Mouse (Mus musculus): ENCODE results near the gene Fscn3.

Fscn3 gene

DNA sequence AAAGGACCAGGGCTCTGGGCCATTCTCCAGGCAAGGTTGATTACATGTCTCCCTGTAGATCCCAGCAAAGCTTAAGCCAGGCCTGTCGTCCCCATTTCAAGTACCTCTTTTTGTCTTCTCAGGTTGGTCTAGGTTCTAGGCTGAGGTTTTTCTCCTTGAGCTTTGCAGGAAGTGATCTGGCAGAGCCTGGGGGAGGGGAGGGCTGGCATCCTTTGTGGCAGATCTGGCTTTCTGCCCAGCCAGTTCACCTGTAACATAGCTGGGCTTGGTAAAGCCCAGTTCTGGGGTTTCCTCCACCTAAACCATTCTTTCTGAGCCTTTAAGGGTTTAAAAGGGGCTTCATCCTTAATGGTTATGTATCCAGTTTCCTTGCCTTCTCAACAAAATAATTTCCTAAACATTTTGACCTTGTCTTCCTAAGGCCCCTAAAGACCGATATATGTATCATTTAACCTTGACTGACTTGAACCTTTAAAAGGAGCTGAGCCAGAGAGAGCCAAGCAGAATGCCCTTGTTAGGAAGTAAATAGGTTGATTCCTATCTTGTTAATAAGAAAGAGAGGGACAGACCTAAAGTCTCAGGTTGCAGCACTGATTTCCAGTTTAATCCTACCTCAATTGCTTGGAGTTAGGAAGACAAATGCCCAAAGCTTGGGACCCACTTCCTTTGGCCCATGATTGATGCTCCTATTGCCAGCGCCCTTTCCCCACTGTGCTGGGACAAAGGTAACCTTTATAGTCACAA is at the start of gene Fscn3:
Gene Fscn3, plus strand, starts transcription at position 694 of the 744 bp plus-strand sequence.
- peak; percentile 63 for DNase-seq

GRCm38 (mm10) chr6:28381983-28382382 is 45.6 kb upstream of the Fscn3 start:
- no peak for DNase-seq

- DNase-seq, result no peak
These were observed 42.4 kb upstream of the Fscn3 start for GRCm38 (mm10) chr6:28385169-28385568.

- no peak for DNase-seq
These were observed 38.6 kb upstream of the Fscn3 start for GRCm38 (mm10) chr6:28389038-28389437.

DNA sequence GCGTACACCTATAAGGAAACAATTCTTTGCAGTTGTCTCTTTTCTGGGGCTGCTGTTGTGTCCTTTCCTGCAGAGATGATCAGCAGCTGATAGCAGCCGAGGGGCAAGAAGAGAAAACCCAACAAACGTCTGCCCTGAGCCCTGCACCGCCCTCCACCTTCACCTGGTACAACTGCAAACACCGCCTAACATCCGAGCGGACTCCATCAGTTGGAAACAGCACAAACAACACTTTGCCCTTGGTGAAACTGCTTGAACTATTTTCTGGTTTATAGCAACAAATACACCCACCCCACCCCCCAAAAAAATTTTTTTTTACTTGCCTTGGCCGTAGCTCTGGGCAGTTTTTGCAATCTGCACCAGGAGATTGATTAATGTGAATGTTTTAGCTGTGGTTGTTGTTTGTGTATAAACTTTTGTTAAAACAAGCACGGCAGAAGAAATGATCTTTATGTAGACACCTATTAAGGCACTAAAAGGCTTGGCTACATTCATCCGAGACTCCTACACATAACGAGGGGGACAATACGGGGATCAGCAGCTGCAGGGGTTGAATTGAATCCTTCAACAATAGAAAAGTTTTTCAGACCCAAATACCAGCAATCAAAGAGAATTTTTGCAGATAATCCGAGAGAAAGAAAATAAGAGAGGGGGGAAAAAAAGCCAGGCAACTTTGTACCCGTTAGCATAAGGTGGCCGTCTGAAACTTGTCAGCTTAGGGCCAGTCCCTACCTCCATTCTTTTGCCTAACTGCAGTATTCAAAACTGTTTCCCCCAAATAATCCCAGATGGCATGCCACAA is 31.3 kb upstream of the Fscn3 start:
- no peak for DNase-seq

- peak; percentile 37 for DNase-seq
These were observed 30.6 kb upstream of the Fscn3 start for GRCm38 (mm10) chr6:28396853-28397457.

DNA sequence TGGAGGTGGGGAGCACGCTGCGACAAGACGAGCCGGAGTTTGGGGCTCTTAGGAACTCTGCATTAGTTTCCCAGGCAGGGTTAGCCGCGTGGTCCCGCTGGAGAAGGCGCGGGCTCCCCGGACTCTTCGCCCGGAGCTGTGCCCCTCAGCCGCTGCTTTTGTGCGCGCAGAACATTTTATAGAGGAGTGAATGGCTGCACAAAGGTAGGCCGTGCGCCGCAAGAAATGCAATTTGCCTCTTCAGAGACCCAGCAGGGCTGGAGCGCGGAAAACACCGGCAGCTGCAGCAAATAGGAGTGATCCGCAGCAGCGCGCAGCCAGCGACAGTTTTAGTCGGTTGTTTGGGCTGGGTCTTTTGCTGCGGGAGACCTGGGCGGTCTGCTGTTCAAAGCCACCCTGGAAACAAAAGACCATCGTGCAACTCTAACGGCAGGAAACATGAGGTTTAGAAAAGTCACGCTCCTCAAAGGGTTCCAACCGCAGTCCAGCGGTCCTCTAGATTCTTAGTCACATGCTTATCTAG is 29.8 kb upstream of the Fscn3 start, which contains the start of gene Zfp800:
Gene Zfp800, minus strand, starts transcription at position 325 of the 523 bp plus-strand sequence.
- DNase-seq, result peak; percentile 60

DNA sequence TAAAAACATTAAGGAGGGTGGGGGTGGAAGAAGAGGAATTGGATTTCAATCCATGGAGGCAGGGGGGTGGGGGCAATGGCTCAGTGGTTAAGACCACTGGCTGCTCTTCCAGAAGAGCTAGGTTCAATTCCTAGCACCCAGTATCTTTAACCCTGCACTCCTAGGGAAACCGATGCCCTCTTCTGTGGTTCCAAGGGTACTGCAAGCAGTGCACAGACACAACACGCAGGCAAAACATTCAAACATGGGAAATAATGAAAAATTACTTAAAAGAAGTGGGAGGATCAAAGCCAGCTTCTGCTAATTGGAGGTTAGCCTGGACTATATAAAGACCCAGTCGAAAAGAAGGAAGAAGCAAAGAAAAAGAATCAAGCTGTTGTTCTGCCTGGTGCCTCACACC is 28.9 kb upstream of the Fscn3 start:
- no peak for DNase-seq

- DNase-seq, result peak; percentile 30
These were observed 27.8 kb upstream of the Fscn3 start for GRCm38 (mm10) chr6:28399791-28400190.

DNA sequence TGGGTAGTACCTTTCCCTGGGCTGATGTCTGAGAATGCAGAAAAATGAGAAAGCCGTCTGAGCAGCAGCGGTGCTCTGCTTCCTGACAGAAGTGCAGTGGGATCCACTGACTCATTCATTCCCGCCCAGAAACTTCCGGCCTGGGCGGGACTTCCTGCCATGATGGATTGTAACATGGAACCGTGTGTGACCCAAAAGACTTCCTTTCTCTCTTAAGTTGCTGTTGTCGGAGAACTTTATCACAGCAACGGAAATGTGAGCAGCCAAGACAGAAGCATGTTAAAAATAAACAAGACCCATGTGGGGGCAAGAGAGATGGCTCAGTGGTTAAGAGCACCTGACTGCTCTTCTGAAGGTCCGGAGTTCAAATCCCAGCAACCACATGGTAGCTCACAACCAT is 17.5 kb upstream of the Fscn3 start:
- DNase-seq, result no peak

GRCm38 (mm10) chr6:28411236-28411635 is 16.4 kb upstream of the Fscn3 start:
- no peak for DNase-seq

GRCm38 (mm10) chr6:28416981-28417380 is 10.6 kb upstream of the Fscn3 start:
- DNase-seq, result no peak

DNA sequence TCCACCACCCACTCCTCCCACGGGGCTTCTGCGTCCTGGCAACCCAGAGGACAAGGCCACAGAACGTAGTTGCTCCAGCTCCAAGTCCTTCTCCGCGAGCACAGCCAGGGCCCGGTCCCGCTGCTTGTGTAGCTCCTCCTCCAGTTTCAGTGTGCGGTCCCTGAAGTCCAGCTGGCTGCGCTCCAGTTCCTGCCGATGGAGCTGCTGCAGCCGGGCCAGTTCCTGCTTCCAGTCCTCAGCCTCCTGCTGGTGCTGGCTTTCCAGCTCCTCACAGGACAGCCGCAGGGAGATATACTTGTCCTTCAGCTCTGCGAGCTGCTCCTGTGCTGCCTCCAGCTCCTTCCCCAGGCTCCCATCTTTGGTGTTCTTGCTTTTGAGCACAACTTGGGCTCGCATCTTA is 9.1 kb upstream of the Fscn3 start:
- no peak for DNase-seq

- no peak for DNase-seq
These were observed 7.9 kb upstream of the Fscn3 start for GRCm38 (mm10) chr6:28419673-28420072.

DNA sequence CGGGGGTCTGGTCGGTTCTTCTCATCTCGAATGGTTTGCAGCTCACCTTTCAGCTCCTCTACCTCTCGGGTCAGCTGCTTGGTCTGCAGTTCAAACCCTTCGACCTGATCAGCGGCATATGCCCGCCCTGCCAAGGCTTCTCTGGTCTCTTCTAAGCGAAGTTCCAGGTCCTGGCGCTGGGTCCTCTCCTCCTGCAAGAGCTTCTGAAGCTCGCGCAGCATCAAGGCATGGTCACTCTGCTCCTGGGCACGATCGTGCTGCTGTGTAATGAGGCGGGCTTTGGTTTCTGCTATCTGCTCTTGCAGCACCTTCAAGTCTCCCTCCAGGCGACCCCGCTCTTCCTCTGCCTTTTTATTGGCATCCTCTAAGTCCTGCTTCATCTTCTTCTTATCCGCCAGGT is 7.2 kb upstream of the Fscn3 start:
- peak; percentile 14 for DNase-seq

DNA sequence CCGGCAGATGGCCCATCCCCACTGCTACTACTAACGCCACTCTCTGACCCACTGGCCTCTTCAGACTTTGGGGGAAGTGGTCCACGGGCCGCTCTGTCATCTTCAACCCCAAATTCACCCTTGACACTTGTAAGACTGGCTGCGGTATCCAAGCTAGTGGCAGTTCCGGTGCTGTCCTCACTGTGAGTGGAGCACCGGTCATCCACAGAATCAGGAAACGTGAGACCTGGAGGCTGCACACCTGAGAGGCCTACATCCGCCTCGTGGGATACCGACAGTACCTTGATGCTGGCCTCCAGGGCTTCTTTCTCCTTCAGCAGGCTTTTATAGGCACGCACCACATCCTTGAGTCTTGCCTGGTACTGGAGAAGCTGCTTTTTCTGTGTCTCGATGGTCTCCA is 6.7 kb upstream of the Fscn3 start:
- no peak for DNase-seq

DNA sequence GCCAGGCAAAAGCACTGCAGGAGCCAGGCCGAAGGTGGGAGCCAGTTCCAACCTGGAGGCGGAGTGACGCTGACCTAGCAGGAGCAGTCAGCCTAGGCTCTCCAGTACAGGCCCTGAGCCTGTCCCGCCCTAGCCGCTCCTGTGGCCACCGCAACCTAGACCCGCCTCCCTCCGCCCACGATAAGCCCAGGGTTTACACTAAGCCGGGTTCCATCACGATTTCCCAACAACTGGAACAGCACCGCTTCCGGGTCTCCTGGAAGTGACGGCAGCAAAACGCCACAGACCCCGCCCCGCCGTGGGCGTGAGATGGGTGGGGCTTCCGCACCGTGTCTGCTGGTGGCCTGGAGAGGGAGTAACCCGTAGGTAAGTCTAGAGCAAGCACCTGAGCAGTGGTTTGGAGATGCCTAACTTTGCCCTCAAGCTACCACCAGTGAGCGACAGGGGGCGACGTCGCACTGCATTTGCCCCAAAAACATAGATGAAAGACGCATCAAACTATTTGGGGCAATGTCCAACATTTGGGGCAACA is 6.1 kb upstream of the Fscn3 start:
- DNase-seq, result peak; percentile 96

DNA sequence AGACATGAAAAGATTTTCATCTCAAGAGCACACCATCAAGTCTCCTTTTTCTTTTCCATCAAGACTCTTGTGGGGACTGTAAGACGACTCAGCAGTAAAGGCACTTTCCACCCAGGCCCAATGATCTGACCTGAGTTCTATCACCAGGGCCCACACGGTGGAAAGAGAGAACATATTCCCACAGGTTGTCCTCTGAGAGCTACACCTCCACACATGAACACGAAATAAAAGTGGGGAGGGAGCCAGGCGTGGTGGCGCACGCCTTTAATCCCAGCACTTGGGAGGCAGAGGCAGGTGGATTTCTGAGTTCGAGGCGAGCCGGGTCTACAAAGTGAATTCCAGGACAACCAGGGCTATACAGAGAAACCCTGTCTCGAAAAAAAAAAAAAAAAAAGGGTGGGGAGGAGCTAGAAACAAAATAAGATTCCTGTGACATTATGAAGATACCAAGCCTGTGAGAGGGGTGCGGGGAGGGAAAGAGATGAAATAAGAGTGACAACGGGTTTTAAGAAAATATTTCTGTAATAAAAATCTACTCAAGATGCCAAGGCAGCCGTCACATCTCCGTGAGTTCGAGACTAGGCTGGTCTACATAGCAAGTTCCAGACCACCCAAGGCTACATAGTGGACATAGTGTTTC is 4.8 kb upstream of the Fscn3 start:
- no peak for DNase-seq

DNA sequence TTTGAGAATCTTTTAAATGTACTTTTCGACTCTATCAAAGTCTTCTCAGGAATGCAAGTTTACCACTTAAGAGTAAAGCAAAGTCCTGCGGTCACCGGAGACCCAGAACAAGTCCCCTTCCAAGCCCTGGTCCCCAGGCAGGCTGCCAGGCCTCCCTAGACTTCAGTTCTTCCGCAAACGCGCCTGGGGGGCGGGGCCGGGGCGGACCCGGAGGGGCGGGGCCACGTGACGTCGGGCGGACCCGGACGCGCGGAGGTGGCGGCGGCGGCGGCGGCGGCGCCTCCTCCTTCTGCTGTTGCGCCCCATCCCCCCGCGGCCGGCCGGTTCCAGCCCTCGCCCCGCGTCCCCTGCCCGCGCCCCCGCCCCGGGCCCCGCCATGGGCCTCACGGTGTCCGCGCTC is 4.3 kb upstream of the Fscn3 start, which contains the start of gene Arf5:
Gene Arf5, plus strand, starts transcription at position 248 of the 400 bp plus-strand sequence.
- peak; percentile 99 for DNase-seq

GRCm38 (mm10) chr6:28423767-28424695 is 3.6 kb upstream of the Fscn3 start:
- DNase-seq, result peak; percentile 70

DNA sequence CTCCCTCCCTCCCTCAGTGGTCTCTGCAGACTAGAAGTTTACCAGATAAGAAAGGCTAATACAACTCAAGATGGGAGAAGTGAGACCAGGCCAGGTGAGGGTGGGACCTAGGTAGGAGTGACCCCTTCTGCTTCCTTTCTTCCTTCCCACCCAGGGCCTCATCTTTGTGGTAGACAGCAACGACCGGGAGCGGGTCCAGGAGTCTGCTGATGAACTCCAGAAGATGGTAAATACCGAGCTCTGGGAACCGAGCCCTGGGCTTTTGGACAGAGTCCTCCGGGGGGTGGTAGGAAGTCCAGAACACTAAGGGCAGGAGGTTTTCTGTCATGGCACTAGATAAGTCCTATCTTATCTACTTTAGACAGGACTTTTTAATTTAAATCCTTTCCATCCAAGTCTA is 2.6 kb upstream of the Fscn3 start:
- no peak for DNase-seq

Data from thymus, postnatal 4 days (tissue).